Mouse (Mus musculus) hindbrain, postnatal 0 days (tissue): ENCODE results near the gene Diaph3. TPM values are rescaled to one million over a fixed set of nuclear protein-coding genes. Genes with fewer than 3 reads are reported as not detected.
"Not testable (repeated sequence)": the region's sequence is repeated elsewhere in the genome, so short reads cannot be mapped to it uniquely, and the experiment has no call there.

Experiments
- ATAC-seq: fragments of 200-750 bp; cut with Nextera tagmentation; 2 replicates; pipeline ENCODE4 v1.8.0; 2017; ENCODE audit warnings: mild to moderate bottlenecking, moderate TSS enrichment, moderate library complexity
- DNase-seq: peaks from one replicate; pipeline ENCODE4 v3.0.0-alpha.2; 2015; ENCODE audit warnings: low spot score
- H3K27ac ChIP-seq: fragments of 300-500 bp; sonication (generic); 2 replicates; pipeline ENCODE4 v1.5.1; 2014; ENCODE audit warnings: mild to moderate bottlenecking
- H3K27me3 ChIP-seq: fragments of 300-500 bp; sonication (generic); 2 replicates; pipeline ENCODE4 v1.6.1; 2014; ENCODE audit warnings: low read length, mixed read lengths; ENCODE audit not compliant: insufficient read depth
- H3K36me3 ChIP-seq: fragments of 300-500 bp; sonication (generic); 2 replicates; pipeline ENCODE4 v1.6.1; 2014; ENCODE audit warnings: low read length, mixed read lengths; ENCODE audit not compliant: insufficient read depth
- H3K4me1 ChIP-seq: fragments of 300-500 bp; sonication (generic); 2 replicates; pipeline ENCODE4 v1.6.1; 2014; ENCODE audit warnings: antibody characterized with exemption, low read length, mixed read lengths; ENCODE audit not compliant: insufficient read depth
- H3K4me2 ChIP-seq: fragments of 300-500 bp; sonication (generic); 2 replicates; pipeline ENCODE4 v1.6.1; 2014; ENCODE audit warnings: low read depth, mild to moderate bottlenecking, low read length, moderate library complexity, mixed read lengths
- H3K4me3 ChIP-seq: fragments of 300-500 bp; sonication (generic); 2 replicates; pipeline ENCODE4 v1.5.1; 2014; ENCODE audit warnings: low read length
- H3K9ac ChIP-seq: fragments of 300-500 bp; sonication (generic); replicated peaks from 2 replicates; pipeline ENCODE4 v1.6.1; 2014; ENCODE audit warnings: mild to moderate bottlenecking, low read length, moderate library complexity, mixed read lengths
- H3K9me3 ChIP-seq: fragments of 300-500 bp; sonication (generic); 2 replicates; pipeline ENCODE4 v1.6.1; 2016; ENCODE audit warnings: low read length, mixed read lengths
- CTCF ChIP-seq: IDR thresholded peaks from 2 replicates; pipeline ENCODE4 v1.5.1; 2016; ENCODE audit warnings: antibody characterized with exemption, control low read depth, low read depth
- WGBS: fragments of 180-500 bp; shearing (Covaris S2); extraction: QIAGEN DNeasy Blood & Tissue Kit; methylation state at CpG from one replicate; pipeline ENCODE4 v1.1.7; 2014; 5-methylcytosine and 5-hydroxymethylcytosine counted together
- polyA plus RNA-seq: library from polyadenylated mRNA; unstranded; fragments of >200 nt; fragmentation: Nextera tagmentation; extraction: Ambion mirVana; gene quantifications from 2 replicates; pipeline ENCODE4 v1.2.1, GENCODE M21; 2015
- total RNA-seq: library from RNA; depleted of rRNA; stranded (reverse); fragments of >200 nt; gene quantifications from 2 replicates; pipeline ENCODE4 v1.2.3, GENCODE M21; 2014

Gene Diaph3
- total and polyA plus RNA-seq, 2 experiments from 2014 or later: 1.1 to 5.1 TPM

GRCm38 (mm10) chr14:86729617-86730098 lies 411.4 kb downstream of the Diaph3 start:
- Histone ChIP-seq H3K36me3 (no peaks in the 10 kb centered on the region), H3K4me1 (no peaks in the 10 kb centered on the region; the same call in 1 of the 2 replicates), H3K4me2 (no peak overlapping the region), H3K9ac (no peak overlapping the region), H3K4me3 (no peak overlapping the region), H3K27ac (no peak overlapping the region), H3K27me3 (no peaks in the 10 kb centered on the region), H3K9me3 (no peaks in the 10 kb centered on the region)
- DNase-seq: peak; percentile 30
- peak; percentile 19 for TF ChIP-seq CTCF
- 48% methylated on average over 4 of the region's 4 CpGs for WGBS
- ATAC-seq: no peak

GRCm38 (mm10) chr14:86727538-86728045 lies 413.4 kb downstream of the Diaph3 start:
- TF ChIP-seq CTCF: no peak
- no peaks in the 10 kb centered on the region for H3K36me3 ChIP-seq
- H3K9me3 ChIP-seq: no peaks in the 10 kb centered on the region
- H3K27ac ChIP-seq: no peak overlapping the region
- H3K4me1 ChIP-seq: no peaks in the 10 kb centered on the region; the same call in 1 of the 2 replicates
- H3K9ac ChIP-seq: no peak overlapping the region
- H3K27me3 ChIP-seq: no peaks in the 10 kb centered on the region
- no peak overlapping the region for H3K4me3 ChIP-seq
- H3K4me2 ChIP-seq: no peak overlapping the region
- 80% methylated on average over 5 of the region's 5 CpGs for WGBS
- DNase-seq: peak; percentile 30
- ATAC-seq: peak; percentile 61; the same call in 1 of the 2 replicates

- H3K4me2 ChIP-seq: no peak overlapping the region
- H3K4me1 ChIP-seq: no peaks in the 10 kb centered on the region
- no peaks in the 10 kb centered on the region for H3K9me3 ChIP-seq
- no peaks in the 10 kb centered on the region for H3K27me3 ChIP-seq
- no peak overlapping the region for H3K9ac ChIP-seq
- DNase-seq (no peak), ATAC-seq (no peak)
- no peak for TF ChIP-seq CTCF
- WGBS: 91% methylated on average over 6 of the region's 6 CpGs
- no peaks in the 10 kb centered on the region for H3K36me3 ChIP-seq
- no peak overlapping the region for H3K4me3 ChIP-seq
- no peak overlapping the region for H3K27ac ChIP-seq
Measured at GRCm38 (mm10) chr14:86721768-86722167, 419.3 kb downstream of the Diaph3 start.

GRCm38 (mm10) chr14:86721082-86721481 lies 420.0 kb downstream of the Diaph3 start:
- Histone ChIP-seq H3K4me2 (no peak overlapping the region), H3K4me3 (no peak overlapping the region), H3K36me3 (no peaks in the 10 kb centered on the region), H3K9ac (no peak overlapping the region), H3K27me3 (no peaks in the 10 kb centered on the region), H3K27ac (no peak overlapping the region), H3K4me1 (no peaks in the 10 kb centered on the region), H3K9me3 (no peaks in the 10 kb centered on the region)
- no peak for DNase-seq
- TF ChIP-seq CTCF: no peak
- WGBS: 85% methylated on average over 3 of the region's 3 CpGs
- no peak for ATAC-seq

- not testable (repeated sequence) for H3K9me3 ChIP-seq, H3K4me1 ChIP-seq, DNase-seq, H3K27me3 ChIP-seq, H3K27ac ChIP-seq, H3K9ac ChIP-seq, H3K4me3 ChIP-seq, ATAC-seq, H3K36me3 ChIP-seq, H3K4me2 ChIP-seq
Measured at GRCm38 (mm10) chr14:86720408-86720807, 420.6 kb downstream of the Diaph3 start.

- Histone ChIP-seq H3K4me2 (no peak overlapping the region), H3K27me3 (no peaks in the 10 kb centered on the region), H3K4me3 (no peak overlapping the region), H3K9me3 (no peaks in the 10 kb centered on the region), H3K4me1 (no peaks in the 10 kb centered on the region), H3K27ac (no peak overlapping the region), H3K9ac (no peak overlapping the region), H3K36me3 (no peaks in the 10 kb centered on the region)
- ATAC-seq: no peak
- DNase-seq: no peak
- WGBS: 76% methylated on average over 2 of the region's 2 CpGs
- TF ChIP-seq CTCF: no peak
Measured at GRCm38 (mm10) chr14:86714088-86714690, 426.8 kb downstream of the Diaph3 start.

GRCm38 (mm10) chr14:86704080-86704479 lies 437.0 kb downstream of the Diaph3 start:
- TF ChIP-seq CTCF: no peak
- Histone ChIP-seq H3K9me3 (no peaks in the 10 kb centered on the region), H3K27ac (no peak overlapping the region), H3K4me3 (no peak overlapping the region), H3K36me3 (no peaks in the 10 kb centered on the region), H3K4me2 (no peak overlapping the region), H3K4me1 (no peaks in the 10 kb centered on the region), H3K9ac (no peak overlapping the region), H3K27me3 (no peaks in the 10 kb centered on the region)
- ATAC-seq (no peak), DNase-seq (no peak)
- WGBS: 73% methylated on average over 3 of the region's 3 CpGs
